Mouse (Mus musculus): ENCODE measurements around the gene Myo9a.

- TF ChIP-seq CTCF (IDR thresholded peaks at IDR 0.05; ENCODE audit: borderline replicate concordance, control insufficient read depth, extremely low read depth, insufficient read depth, low read length, poor library complexity) (no peak), POLR2A (IDR thresholded peaks at IDR 0.05; ENCODE audit: control insufficient read depth, extremely low read depth, insufficient read depth, low read length, poor library complexity) (no peak)
Measured at GRCm38 (mm10) chr9:59748969-59749368, 1.7 kb upstream of the Myo9a start.

All from thymus, adult 2 months (tissue).